Mouse (Mus musculus): ENCODE measurements around the gene Vmp1. TPM values are rescaled to one million over a fixed set of nuclear protein-coding genes. Genes with fewer than 3 reads are reported as not detected.

Vmp1 gene
- polyA plus RNA-seq, 2 experiments = 49.5 to 98.3 TPM

GRCm38 (mm10) chr11:86664406-86664805 lies 19.2 kb downstream of the Vmp1 start:
- H3K27me3 ChIP-seq (ENCODE audit: control insufficient read depth, insufficient read depth, low read length) = no peaks in the 10 kb centered on the region
- no peaks in the 10 kb centered on the region for H3K9me3 ChIP-seq (ENCODE audit: control insufficient read depth, low read length)
- no peak for TF ChIP-seq POLR2A (IDR thresholded peaks at IDR 0.05; ENCODE audit: borderline replicate concordance, extremely low read depth, insufficient read depth, insufficient read length)
- H3K4me3 ChIP-seq (replicated peaks; ENCODE audit: low read length) = no peak overlapping the region
- no peak overlapping the region for H3K4me2 ChIP-seq (replicated peaks; ENCODE audit: low read depth, low read length, severe bottlenecking)
- ATAC-seq (ENCODE audit: low FRiP score, low read depth) = no peak
- H3K27ac ChIP-seq (replicated peaks; ENCODE audit: low read depth, low read length) = no peak overlapping the region
- DNase-seq (ENCODE audit: low spot score) = no peak
- H3K4me1 ChIP-seq (ENCODE audit: control insufficient read depth, insufficient read depth, low read length) = no peaks in the 10 kb centered on the region
- peaks cover 41% of the 10 kb centered on the region for H3K36me3 ChIP-seq (ENCODE audit: control insufficient read depth, insufficient read depth, low read length)
- 82% methylated on average over 3 of the region's 3 CpGs for WGBS
- no peak overlapping the region for H3K9ac ChIP-seq (ENCODE audit: low read depth, low read length, severe bottlenecking)

- no peak overlapping the region for H3K4me2 ChIP-seq (replicated peaks; ENCODE audit: low read depth, low read length, severe bottlenecking)
- no peak overlapping the region for H3K4me3 ChIP-seq (replicated peaks; ENCODE audit: low read length)
- no peak for DNase-seq (ENCODE audit: low spot score)
- no peaks in the 10 kb centered on the region for H3K27me3 ChIP-seq (ENCODE audit: control insufficient read depth, insufficient read depth, low read length)
- peaks cover 43% of the 10 kb centered on the region for H3K36me3 ChIP-seq (ENCODE audit: control insufficient read depth, insufficient read depth, low read length)
- H3K9ac ChIP-seq (ENCODE audit: low read depth, low read length, severe bottlenecking) = no peak overlapping the region
- no peak for TF ChIP-seq POLR2A (IDR thresholded peaks at IDR 0.05; ENCODE audit: borderline replicate concordance, extremely low read depth, insufficient read depth, insufficient read length)
- no peak overlapping the region for H3K27ac ChIP-seq (replicated peaks; ENCODE audit: low read depth, low read length)
- ATAC-seq (ENCODE audit: low FRiP score, low read depth) = no peak
- no peaks in the 10 kb centered on the region for H3K9me3 ChIP-seq (ENCODE audit: control insufficient read depth, low read length)
- H3K4me1 ChIP-seq (ENCODE audit: control insufficient read depth, insufficient read depth, low read length) = no peaks in the 10 kb centered on the region
These were observed 19.7 kb downstream of the Vmp1 start for GRCm38 (mm10) chr11:86663977-86664376.

- TF ChIP-seq POLR2A (IDR thresholded peaks at IDR 0.05; ENCODE audit: borderline replicate concordance, extremely low read depth, insufficient read depth, insufficient read length) = no peak
- no peak overlapping the region for H3K4me2 ChIP-seq (replicated peaks; ENCODE audit: low read depth, low read length, severe bottlenecking)
- H3K4me3 ChIP-seq (replicated peaks; ENCODE audit: low read length) = no peak overlapping the region
- DNase-seq (ENCODE audit: low spot score) (no peak), ATAC-seq (ENCODE audit: low FRiP score, low read depth) (no peak)
- H3K27me3 ChIP-seq (ENCODE audit: control insufficient read depth, insufficient read depth, low read length) = no peaks in the 10 kb centered on the region
- H3K4me1 ChIP-seq (ENCODE audit: control insufficient read depth, insufficient read depth, low read length) = no peaks in the 10 kb centered on the region
- H3K9me3 ChIP-seq (ENCODE audit: control insufficient read depth, low read length) = no peaks in the 10 kb centered on the region
- no peak overlapping the region for H3K27ac ChIP-seq (replicated peaks; ENCODE audit: low read depth, low read length)
- WGBS = 94% methylated on average over 8 of the region's 8 CpGs
- H3K36me3 ChIP-seq (ENCODE audit: control insufficient read depth, insufficient read depth, low read length) = peaks cover 48% of the 10 kb centered on the region
- H3K9ac ChIP-seq (ENCODE audit: low read depth, low read length, severe bottlenecking) = no peak overlapping the region
These were observed 20.4 kb downstream of the Vmp1 start for GRCm38 (mm10) chr11:86662986-86663895.

GRCm38 (mm10) chr11:86657863-86658262 lies 25.8 kb downstream of the Vmp1 start:
- no peak overlapping the region for H3K4me3 ChIP-seq (replicated peaks; ENCODE audit: low read length)
- TF ChIP-seq POLR2A (IDR thresholded peaks at IDR 0.05; ENCODE audit: borderline replicate concordance, extremely low read depth, insufficient read depth, insufficient read length) = no peak
- no peak overlapping the region for H3K9ac ChIP-seq (ENCODE audit: low read depth, low read length, severe bottlenecking)
- H3K4me1 ChIP-seq (ENCODE audit: control insufficient read depth, insufficient read depth, low read length) = no peaks in the 10 kb centered on the region
- H3K4me2 ChIP-seq (replicated peaks; ENCODE audit: low read depth, low read length, severe bottlenecking) = no peak overlapping the region
- H3K36me3 ChIP-seq (ENCODE audit: control insufficient read depth, insufficient read depth, low read length) = peaks cover 25% of the 10 kb centered on the region
- no peaks in the 10 kb centered on the region for H3K9me3 ChIP-seq (ENCODE audit: control insufficient read depth, low read length)
- DNase-seq (ENCODE audit: low spot score) = no peak
- H3K27ac ChIP-seq (replicated peaks; ENCODE audit: low read depth, low read length) = no peak overlapping the region
- H3K27me3 ChIP-seq (ENCODE audit: control insufficient read depth, insufficient read depth, low read length) = no peaks in the 10 kb centered on the region
- no peak for ATAC-seq (ENCODE audit: low FRiP score, low read depth)

- no peak for ATAC-seq (ENCODE audit: low FRiP score, low read depth)
- no peak overlapping the region for H3K4me2 ChIP-seq (replicated peaks; ENCODE audit: low read depth, low read length, severe bottlenecking)
- H3K9me3 ChIP-seq (ENCODE audit: control insufficient read depth, low read length) = no peaks in the 10 kb centered on the region
- no peaks in the 10 kb centered on the region for H3K27me3 ChIP-seq (ENCODE audit: control insufficient read depth, insufficient read depth, low read length)
- H3K27ac ChIP-seq (replicated peaks; ENCODE audit: low read depth, low read length) = no peak overlapping the region
- H3K9ac ChIP-seq (ENCODE audit: low read depth, low read length, severe bottlenecking) = no peak overlapping the region
- TF ChIP-seq POLR2A (IDR thresholded peaks at IDR 0.05; ENCODE audit: borderline replicate concordance, extremely low read depth, insufficient read depth, insufficient read length) = no peak
- peaks cover 22% of the 10 kb centered on the region for H3K36me3 ChIP-seq (ENCODE audit: control insufficient read depth, insufficient read depth, low read length)
- H3K4me3 ChIP-seq (replicated peaks; ENCODE audit: low read length) = no peak overlapping the region
- 68% methylated on average over 4 of the region's 4 CpGs for WGBS
- no peak for DNase-seq (ENCODE audit: low spot score)
- H3K4me1 ChIP-seq (ENCODE audit: control insufficient read depth, insufficient read depth, low read length) = no peaks in the 10 kb centered on the region
These were observed 26.6 kb downstream of the Vmp1 start for GRCm38 (mm10) chr11:86656849-86657567.
